Mouse (Mus musculus): ENCODE results near the gene Ncbp3. TPM values are rescaled to one million over a fixed set of nuclear protein-coding genes. Genes with fewer than 3 reads are reported as not detected.
A peak's percentile ranks its signal among the peaks of the same experiment; 100 is the strongest.

Ncbp3 gene
- polyA plus RNA-seq, 1 experiment from 2014 or later: 13.2 TPM

- H3K36me3 ChIP-seq (ENCODE audit: insufficient read depth): no peaks in the 10 kb centered on the region
- no peaks in the 10 kb centered on the region for H3K27me3 ChIP-seq (ENCODE audit: insufficient read depth, low read length)
- no peaks in the 10 kb centered on the region for H3K4me1 ChIP-seq (ENCODE audit: insufficient read depth)
- DNase-seq (peak; percentile 95), ATAC-seq (ENCODE audit: insufficient read depth) (peak; percentile 95)
- peak overlapping the region; percentile 58; the same call in 1 of the 2 replicates for H3K27ac ChIP-seq (ENCODE audit: low read depth)
- peak overlapping the region; percentile 56 for H3K4me2 ChIP-seq
- TF ChIP-seq CTCF (IDR thresholded peaks at IDR 0.05; ENCODE audit: low read depth): peak; percentile 23
- no peak overlapping the region for H3K9ac ChIP-seq
- peak overlapping the region; percentile 15 for H3K4me3 ChIP-seq (ENCODE audit: low read depth, low read length)
- 20% methylated on average over 20 of the region's 20 CpGs for WGBS
- H3K9me3 ChIP-seq (ENCODE audit: low read depth, low read length): no peaks in the 10 kb centered on the region
Observed at GRCm38 (mm10) chr11:73030821-73031498, 16.6 kb upstream of the Ncbp3 start.

GRCm38 (mm10) chr11:73031536-73031935, 16.0 kb upstream of the Ncbp3 start:
- Histone ChIP-seq H3K4me1 (ENCODE audit: insufficient read depth) (no peaks in the 10 kb centered on the region), H3K36me3 (ENCODE audit: insufficient read depth) (no peaks in the 10 kb centered on the region; the same call in 1 of the 2 replicates), H3K9ac (no peak overlapping the region), H3K4me2 (peak overlapping the region; percentile 56), H3K4me3 (ENCODE audit: low read depth, low read length) (no peak overlapping the region), H3K9me3 (ENCODE audit: low read depth, low read length) (no peaks in the 10 kb centered on the region), H3K27ac (ENCODE audit: low read depth) (0 out of 2 replicates have a peak overlapping the region, but pooled peaks have one; percentile 58), H3K27me3 (ENCODE audit: insufficient read depth, low read length) (no peaks in the 10 kb centered on the region)
- DNase-seq: no peak
- no peak for ATAC-seq (ENCODE audit: insufficient read depth)
- no peak for TF ChIP-seq CTCF (IDR thresholded peaks at IDR 0.05; ENCODE audit: low read depth)
- 81% methylated on average over 5 of the region's 5 CpGs for WGBS

GRCm38 (mm10) chr11:73036077-73036476, 11.5 kb upstream of the Ncbp3 start:
- H3K9me3 ChIP-seq (ENCODE audit: low read depth, low read length): no peaks in the 10 kb centered on the region
- ATAC-seq (ENCODE audit: insufficient read depth): no peak
- no peak overlapping the region for H3K9ac ChIP-seq
- H3K4me3 ChIP-seq (ENCODE audit: low read depth, low read length): no peak overlapping the region
- no peaks in the 10 kb centered on the region for H3K27me3 ChIP-seq (ENCODE audit: insufficient read depth, low read length)
- H3K4me1 ChIP-seq (ENCODE audit: insufficient read depth): no peaks in the 10 kb centered on the region
- H3K36me3 ChIP-seq (ENCODE audit: insufficient read depth): peaks cover 5% of the 10 kb centered on the region
- TF ChIP-seq CTCF (IDR thresholded peaks at IDR 0.05; ENCODE audit: low read depth): no peak
- WGBS: 81% methylated on average over 7 of the region's 7 CpGs
- H3K27ac ChIP-seq (ENCODE audit: low read depth): no peak overlapping the region
- no peak for DNase-seq
- H3K4me2 ChIP-seq: no peak overlapping the region

GRCm38 (mm10) chr11:73036889-73037288, 10.7 kb upstream of the Ncbp3 start:
- DNase-seq: no peak
- no peak for ATAC-seq (ENCODE audit: insufficient read depth)
- TF ChIP-seq CTCF (IDR thresholded peaks at IDR 0.05; ENCODE audit: low read depth): no peak
- H3K4me1 ChIP-seq (ENCODE audit: insufficient read depth): no peaks in the 10 kb centered on the region
- no peak overlapping the region for H3K4me2 ChIP-seq
- no peaks in the 10 kb centered on the region for H3K27me3 ChIP-seq (ENCODE audit: insufficient read depth, low read length)
- H3K4me3 ChIP-seq (ENCODE audit: low read depth, low read length): no peak overlapping the region
- no peak overlapping the region for H3K27ac ChIP-seq (ENCODE audit: low read depth)
- 47% methylated on average over 6 of the region's 6 CpGs for WGBS
- H3K9me3 ChIP-seq (ENCODE audit: low read depth, low read length): no peaks in the 10 kb centered on the region
- H3K9ac ChIP-seq: no peak overlapping the region
- peaks cover 5% of the 10 kb centered on the region for H3K36me3 ChIP-seq (ENCODE audit: insufficient read depth)

GRCm38 (mm10) chr11:73037691-73038090, 9.9 kb upstream of the Ncbp3 start:
- WGBS: 88% methylated on average over 3 of the region's 3 CpGs
- TF ChIP-seq CTCF (IDR thresholded peaks at IDR 0.05; ENCODE audit: low read depth): no peak
- no peak overlapping the region for H3K9ac ChIP-seq
- H3K4me2 ChIP-seq: no peak overlapping the region
- H3K36me3 ChIP-seq (ENCODE audit: insufficient read depth): peaks cover 5% of the 10 kb centered on the region
- ATAC-seq (ENCODE audit: insufficient read depth) (no peak), DNase-seq (no peak)
- no peaks in the 10 kb centered on the region for H3K4me1 ChIP-seq (ENCODE audit: insufficient read depth)
- no peaks in the 10 kb centered on the region for H3K27me3 ChIP-seq (ENCODE audit: insufficient read depth, low read length)
- H3K27ac ChIP-seq (ENCODE audit: low read depth): no peak overlapping the region
- H3K9me3 ChIP-seq (ENCODE audit: low read depth, low read length): no peaks in the 10 kb centered on the region
- H3K4me3 ChIP-seq (ENCODE audit: low read depth, low read length): no peak overlapping the region

GRCm38 (mm10) chr11:73039102-73039799, 8.3 kb upstream of the Ncbp3 start:
- ATAC-seq (ENCODE audit: insufficient read depth) (peak; percentile 70; the same call in 1 of the 2 replicates), DNase-seq (peak; percentile 89)
- H3K9me3 ChIP-seq (ENCODE audit: low read depth, low read length): no peaks in the 10 kb centered on the region
- WGBS: 57% methylated on average over 9 of the region's 9 CpGs
- no peak overlapping the region for H3K4me3 ChIP-seq (ENCODE audit: low read depth, low read length)
- no peaks in the 10 kb centered on the region for H3K4me1 ChIP-seq (ENCODE audit: insufficient read depth)
- no peak overlapping the region for H3K4me2 ChIP-seq
- H3K9ac ChIP-seq: no peak overlapping the region
- no peak overlapping the region for H3K27ac ChIP-seq (ENCODE audit: low read depth)
- peak; percentile 87 for TF ChIP-seq CTCF (IDR thresholded peaks at IDR 0.05; ENCODE audit: low read depth)
- H3K27me3 ChIP-seq (ENCODE audit: insufficient read depth, low read length): no peaks in the 10 kb centered on the region
- peaks cover 5% of the 10 kb centered on the region for H3K36me3 ChIP-seq (ENCODE audit: insufficient read depth)

GRCm38 (mm10) chr11:73044229-73044755, 3.3 kb upstream of the Ncbp3 start:
- 14% methylated on average over 6 of the region's 6 CpGs for WGBS
- Histone ChIP-seq H3K4me1 (ENCODE audit: insufficient read depth) (0 out of 2 replicates have a peak, but pooled peaks cover 6% of the 10 kb centered on the region), H3K4me3 (ENCODE audit: low read depth, low read length) (no peak overlapping the region), H3K4me2 (no peak overlapping the region), H3K9me3 (ENCODE audit: low read depth, low read length) (no peaks in the 10 kb centered on the region), H3K9ac (no peak overlapping the region), H3K27ac (ENCODE audit: low read depth) (no peak overlapping the region), H3K27me3 (ENCODE audit: insufficient read depth, low read length) (no peaks in the 10 kb centered on the region), H3K36me3 (ENCODE audit: insufficient read depth) (peaks cover 5% of the 10 kb centered on the region; the same call in 1 of the 2 replicates)
- no peak for TF ChIP-seq CTCF (IDR thresholded peaks at IDR 0.05; ENCODE audit: low read depth)
- ATAC-seq (ENCODE audit: insufficient read depth) (no peak), DNase-seq (peak; percentile 13)

All from lung, embryonic 14.5 days (tissue).